ENCODE assay signal across 8 mouse cellular contexts in the genomic region with DNA sequence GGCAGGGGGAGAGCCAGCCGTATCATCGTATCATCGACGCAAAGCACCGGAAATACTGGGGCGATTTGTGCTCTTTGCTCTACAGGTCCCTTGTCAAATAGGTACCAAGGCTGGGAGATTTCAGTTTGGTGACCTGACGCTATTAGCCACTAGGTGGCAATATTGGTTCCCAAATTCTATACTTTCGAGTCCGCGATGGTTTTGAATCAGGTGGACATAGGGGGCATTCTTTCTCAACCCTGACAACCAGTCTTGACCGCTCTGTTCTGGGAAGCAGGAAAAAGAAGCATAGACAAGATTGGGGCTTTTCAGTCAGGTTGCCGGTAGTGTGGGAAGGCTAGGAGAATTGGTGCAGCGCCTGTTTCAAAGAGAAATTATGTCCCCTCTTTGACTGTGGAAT. TPM values are rescaled to one million over a fixed set of nuclear protein-coding genes. Genes with fewer than 3 reads are reported as not detected.
A peak's percentile ranks its signal among the peaks of the same experiment; 100 is the strongest.
DNase-seq lines count a peak whose midpoint lies in the region; ATAC-seq and TF ChIP-seq lines count a peak whose summit lies in the region.

No protein-coding gene starts in this region.

- no peak overlapping the region for H3K27ac ChIP-seq in brown adipose tissue, adult 24 weeks (replicated peaks; ENCODE audit: low read depth, low read length)
- H3K27ac ChIP-seq in heart, postnatal 0 days (ENCODE audit: low read depth) = no peak overlapping the region
- no peak overlapping the region for H3K27ac ChIP-seq in liver, embryonic 14.5 days
- H3K27ac ChIP-seq in neural tube, embryonic 11.5 days (ENCODE audit: low read depth, low read length) = no peak overlapping the region
- H3K27ac ChIP-seq in stomach, embryonic 16.5 days (ENCODE audit: low read length) = no peak overlapping the region

- no peaks in the 10 kb centered on the region for H3K36me3 ChIP-seq in heart, postnatal 0 days (replicated peaks; ENCODE audit: control insufficient read depth, insufficient read depth, low read length)
- H3K36me3 ChIP-seq in liver, embryonic 14.5 days (replicated peaks; ENCODE audit: control insufficient read depth, insufficient read depth, low read depth) = no peaks in the 10 kb centered on the region
- no peaks in the 10 kb centered on the region for H3K36me3 ChIP-seq in neural tube, embryonic 11.5 days (ENCODE audit: control insufficient read depth, insufficient read depth, low read length)
- H3K36me3 ChIP-seq in stomach, embryonic 16.5 days (ENCODE audit: control insufficient read depth, insufficient read depth, low read length) = no peaks in the 10 kb centered on the region

- no peak for TF ChIP-seq EP300 in heart, postnatal 0 days (IDR thresholded peaks at IDR 0.05; ENCODE audit: low read depth)
- no peak for TF ChIP-seq EP300 in liver, embryonic 14.5 days (IDR thresholded peaks at IDR 0.05; ENCODE audit: low read depth)

- H3K27me3 ChIP-seq in heart, postnatal 0 days (ENCODE audit: control insufficient read depth, insufficient read depth, low read length) = 0 out of 2 replicates have a peak, but pooled peaks cover 3% of the 10 kb centered on the region
- peaks cover 3% of the 10 kb centered on the region; the same call in 1 of the 2 replicates for H3K27me3 ChIP-seq in liver, embryonic 14.5 days (ENCODE audit: control insufficient read depth, insufficient read depth, low read length)
- H3K27me3 ChIP-seq in neural tube, embryonic 11.5 days (ENCODE audit: control insufficient read depth, insufficient read depth, low read length) = no peaks in the 10 kb centered on the region
- H3K27me3 ChIP-seq in stomach, embryonic 16.5 days (ENCODE audit: control insufficient read depth, insufficient read depth, low read length) = no peaks in the 10 kb centered on the region

- WGBS in heart, postnatal 0 days = 1% methylated on average over 13 of the region's 13 CpGs
- WGBS in liver, embryonic 14.5 days (ENCODE audit: insufficient replicate concordance) = under 1% methylated on average over 13 of the region's 13 CpGs
- 2% methylated on average over 13 of the region's 13 CpGs for WGBS in neural tube, embryonic 11.5 days
- under 1% methylated on average over 13 of the region's 13 CpGs for WGBS in stomach, embryonic 16.5 days

- H3K9me3 ChIP-seq in heart, postnatal 0 days (replicated peaks; ENCODE audit: control insufficient read depth, low read length) = no peaks in the 10 kb centered on the region
- H3K9me3 ChIP-seq in liver, embryonic 14.5 days (ENCODE audit: control insufficient read depth, low read length) = no peaks in the 10 kb centered on the region
- no peaks in the 10 kb centered on the region for H3K9me3 ChIP-seq in neural tube, embryonic 11.5 days (ENCODE audit: control insufficient read depth, low read length)
- H3K9me3 ChIP-seq in stomach, embryonic 16.5 days (replicated peaks; ENCODE audit: control insufficient read depth, low read length) = no peaks in the 10 kb centered on the region

- TF ChIP-seq CTCF in heart, postnatal 0 days (IDR thresholded peaks at IDR 0.05; ENCODE audit: low read depth) = peak; percentile 87
- TF ChIP-seq CTCF in liver, embryonic 14.5 days (IDR thresholded peaks at IDR 0.05; ENCODE audit: low read depth) = peak; percentile 82

- H3K4me2 ChIP-seq in heart, postnatal 0 days (ENCODE audit: low read depth, low read length) = peak overlapping the region; percentile 69
- H3K4me2 ChIP-seq in liver, embryonic 14.5 days (ENCODE audit: low read depth) = peak overlapping the region; percentile 78
- peak overlapping the region; percentile 46 for H3K4me2 ChIP-seq in neural tube, embryonic 11.5 days (ENCODE audit: low read depth)
- H3K4me2 ChIP-seq in stomach, embryonic 16.5 days (ENCODE audit: low read depth, low read length) = peak overlapping the region; percentile 70

- H3K4me3 ChIP-seq in brown adipose tissue, adult 24 weeks (ENCODE audit: insufficient read depth, low read depth, low read length) = peak overlapping the region; percentile 56
- peak overlapping the region; percentile 38 for H3K4me3 ChIP-seq in heart, postnatal 0 days (ENCODE audit: low read depth, low read length)
- peak overlapping the region; percentile 41 to 46; a peak in 3 of 4 replicates for H3K4me3 ChIP-seq in liver, embryonic 14.5 days (ENCODE audit: insufficient read depth in 1 of 2, low read depth in 2 of 2, low read length in 2 of 2)
- H3K4me3 ChIP-seq in neural tube, embryonic 11.5 days (ENCODE audit: low read depth, low read length) = peak overlapping the region; percentile 24
- H3K4me3 ChIP-seq in stomach, embryonic 16.5 days (replicated peaks; ENCODE audit: low read length) = peak overlapping the region; percentile 43

- H3K4me1 ChIP-seq in brown adipose tissue, adult 24 weeks (ENCODE audit: control insufficient read depth, insufficient read depth, insufficient read length, low read length) = no peaks in the 10 kb centered on the region
- no peaks in the 10 kb centered on the region for H3K4me1 ChIP-seq in heart, postnatal 0 days (ENCODE audit: control insufficient read depth, insufficient read depth)
- H3K4me1 ChIP-seq in liver, embryonic 14.5 days (replicated peaks; ENCODE audit: control insufficient read depth in 2 of 2, insufficient read depth in 2 of 2, low read length in 1 of 2) = peaks cover 0 to 11% of the 10 kb centered on the region in 2 experiments; a peak in 1 of 4 replicates
- H3K4me1 ChIP-seq in neural tube, embryonic 11.5 days (ENCODE audit: control insufficient read depth, insufficient read depth, low read length) = no peaks in the 10 kb centered on the region
- H3K4me1 ChIP-seq in stomach, embryonic 16.5 days (ENCODE audit: control insufficient read depth, insufficient read depth, low read length) = no peaks in the 10 kb centered on the region

- ATAC-seq in erythroid progenitor cell, adult 5-6 weeks (replicated peaks; ENCODE audit: low FRiP score, poor library complexity, severe bottlenecking) = peak; percentile 79
- ATAC-seq in heart, postnatal 0 days (ENCODE audit: insufficient read depth, low read depth) = peak; percentile 39
- peak; percentile 21; the same call in 1 of the 2 replicates for ATAC-seq in liver, embryonic 14.5 days (ENCODE audit: insufficient read depth)
- ATAC-seq in neural tube, embryonic 11.5 days (ENCODE audit: insufficient read depth, low FRiP score, low TSS enrichment) = peak; percentile 13; the same call in 1 of the 2 replicates
- ATAC-seq in stomach, embryonic 16.5 days (ENCODE audit: insufficient read depth, low FRiP score) = peak; percentile 45; the same call in 1 of the 2 replicates

- H3K9ac ChIP-seq in heart, postnatal 0 days (replicated peaks; ENCODE audit: low read depth, low read length) = no peak overlapping the region
- no peak overlapping the region for H3K9ac ChIP-seq in liver, embryonic 14.5 days (replicated peaks)
- no peak overlapping the region for H3K9ac ChIP-seq in neural tube, embryonic 11.5 days (ENCODE audit: low read length)
- H3K9ac ChIP-seq in stomach, embryonic 16.5 days (ENCODE audit: low read length) = no peak overlapping the region; the same call in 1 of the 2 replicates

- peak; percentile 91 for DNase-seq in ES-CJ7 (ENCODE audit: low read depth, low spot score)
- DNase-seq in heart, postnatal 0 days (ENCODE audit: low spot score) = peak; percentile 80
- DNase-seq in kidney, postnatal 36 days = peak; percentile 76 to 84
- peak; percentile 64 to 77 (median 76) for DNase-seq in liver, embryonic 14.5 days (ENCODE audit: low read depth in 3 of 3, low spot score in 3 of 3)
- peak; percentile 80 for DNase-seq in neural tube, embryonic 11.5 days (ENCODE audit: low spot score)

RNA-seq across cellular contexts. Expression of gene Cebpe, which starts 2.1 kb away (rescaled TPM):
- polyA plus RNA-seq in brown adipose tissue, adult 24 weeks (2012; ENCODE audit: insufficient read depth, insufficient read length, missing spikeins) = not detected in 2 replicates
- total RNA-seq in erythroid progenitor cell, adult 5-6 weeks (2015; ENCODE audit: low replicate concordance) = 14.7 and 25.9 TPM in 2 replicates
- 9.4 and 12.4 TPM in 2 replicates for total RNA-seq in erythroid progenitor cell, adult 5-6 weeks (2017; ENCODE audit: low replicate concordance)
- not detected in 2 replicates for total RNA-seq in heart, postnatal 0 days (2014; rRNA removed; ENCODE audit: low replicate concordance)
- polyA plus RNA-seq in heart, postnatal 0 days (2015; fragmentation: Nextera tagmentation; extraction: Ambion mirVana) = not detected in 2 replicates
- 5.4 and 6.3 TPM in 2 replicates for polyA plus RNA-seq in liver, embryonic 14.5 days (2012; rRNA removed)
- 4.3 and 5.1 TPM in 2 replicates for polyA plus RNA-seq in liver, embryonic 14.5 days (2014; fragmentation: Nextera tagmentation; extraction: Ambion mirVana)
- 0.26 TPM in 1 of 2 replicates, not detected in the other for polyA plus RNA-seq in neural tube, embryonic 11.5 days (2014; fragmentation: Nextera tagmentation; extraction: Ambion mirVana)
- 0.88 and 1.2 TPM in 2 replicates for polyA plus RNA-seq in stomach, embryonic 16.5 days (2015; fragmentation: Nextera tagmentation; extraction: Ambion mirVana)

RNA-seq across cellular contexts. Expression of gene Gm29776, which starts 15.5 kb away (rescaled TPM):
- polyA plus RNA-seq in brown adipose tissue, adult 24 weeks (2012; ENCODE audit: insufficient read depth, insufficient read length, missing spikeins) = not detected in 2 replicates
- total RNA-seq in erythroid progenitor cell, adult 5-6 weeks (2015; ENCODE audit: low replicate concordance) = not detected in 2 replicates
- total RNA-seq in erythroid progenitor cell, adult 5-6 weeks (2017; ENCODE audit: low replicate concordance) = not detected in 2 replicates
- total RNA-seq in heart, postnatal 0 days (2014; rRNA removed; ENCODE audit: low replicate concordance) = not detected in 2 replicates
- 0.10 and 0.11 TPM in 2 replicates for polyA plus RNA-seq in heart, postnatal 0 days (2015; fragmentation: Nextera tagmentation; extraction: Ambion mirVana)
- polyA plus RNA-seq in liver, embryonic 14.5 days (2012; rRNA removed) = 0.01 and 0.03 TPM in 2 replicates
- polyA plus RNA-seq in liver, embryonic 14.5 days (2014; fragmentation: Nextera tagmentation; extraction: Ambion mirVana) = 0.06 TPM in 1 of 2 replicates, not detected in the other
- polyA plus RNA-seq in neural tube, embryonic 11.5 days (2014; fragmentation: Nextera tagmentation; extraction: Ambion mirVana) = 0.16 and 0.30 TPM in 2 replicates
- polyA plus RNA-seq in stomach, embryonic 16.5 days (2015; fragmentation: Nextera tagmentation; extraction: Ambion mirVana) = 0.15 and 0.19 TPM in 2 replicates

RNA-seq across cellular contexts. Expression of gene Acin1, which starts 27.4 kb away (rescaled TPM):
- 47.2 and 50.6 TPM in 2 replicates for polyA plus RNA-seq in brown adipose tissue, adult 24 weeks (2012; ENCODE audit: insufficient read depth, insufficient read length, missing spikeins)
- total RNA-seq in erythroid progenitor cell, adult 5-6 weeks (2015; ENCODE audit: low replicate concordance) = 153 and 270 TPM in 2 replicates
- total RNA-seq in erythroid progenitor cell, adult 5-6 weeks (2017; ENCODE audit: low replicate concordance) = 381 and 431 TPM in 2 replicates
- 54.8 and 69.7 TPM in 2 replicates for total RNA-seq in heart, postnatal 0 days (2014; rRNA removed; ENCODE audit: low replicate concordance)
- polyA plus RNA-seq in heart, postnatal 0 days (2015; fragmentation: Nextera tagmentation; extraction: Ambion mirVana) = 56.0 and 57.5 TPM in 2 replicates
- polyA plus RNA-seq in liver, embryonic 14.5 days (2012; rRNA removed) = 43.5 and 64.5 TPM in 2 replicates
- polyA plus RNA-seq in liver, embryonic 14.5 days (2014; fragmentation: Nextera tagmentation; extraction: Ambion mirVana) = 43.2 and 47.9 TPM in 2 replicates
- 118 and 122 TPM in 2 replicates for polyA plus RNA-seq in neural tube, embryonic 11.5 days (2014; fragmentation: Nextera tagmentation; extraction: Ambion mirVana)
- polyA plus RNA-seq in stomach, embryonic 16.5 days (2015; fragmentation: Nextera tagmentation; extraction: Ambion mirVana) = 89.1 and 101 TPM in 2 replicates

RNA-seq across cellular contexts. Expression of gene 1700123O20Rik, which starts 28.1 kb away (rescaled TPM):
- polyA plus RNA-seq in brown adipose tissue, adult 24 weeks (2012; ENCODE audit: insufficient read depth, insufficient read length, missing spikeins) = 33.3 and 43.1 TPM in 2 replicates
- 45.7 and 46.9 TPM in 2 replicates for total RNA-seq in erythroid progenitor cell, adult 5-6 weeks (2015; ENCODE audit: low replicate concordance)
- total RNA-seq in erythroid progenitor cell, adult 5-6 weeks (2017; ENCODE audit: low replicate concordance) = 16.3 and 29.4 TPM in 2 replicates
- 15.4 and 27.8 TPM in 2 replicates for total RNA-seq in heart, postnatal 0 days (2014; rRNA removed; ENCODE audit: low replicate concordance)
- 39.1 and 40.8 TPM in 2 replicates for polyA plus RNA-seq in heart, postnatal 0 days (2015; fragmentation: Nextera tagmentation; extraction: Ambion mirVana)
- polyA plus RNA-seq in liver, embryonic 14.5 days (2012; rRNA removed) = 29.6 and 33.6 TPM in 2 replicates
- 39.9 and 42.8 TPM in 2 replicates for polyA plus RNA-seq in liver, embryonic 14.5 days (2014; fragmentation: Nextera tagmentation; extraction: Ambion mirVana)
- 94.3 and 103 TPM in 2 replicates for polyA plus RNA-seq in neural tube, embryonic 11.5 days (2014; fragmentation: Nextera tagmentation; extraction: Ambion mirVana)
- polyA plus RNA-seq in stomach, embryonic 16.5 days (2015; fragmentation: Nextera tagmentation; extraction: Ambion mirVana) = 68.3 and 76.6 TPM in 2 replicates

Comparison
In these comparisons a context has a peak if more than half of its experiments do, and no peak if none do; other contexts are left out.
1. ATAC-seq: peak in every context shown above with its lines; median percentile 79 in erythroid progenitor cell, adult 5-6 weeks; 45 in stomach, embryonic 16.5 days; 39 in heart, postnatal 0 days; 21 in liver, embryonic 14.5 days; 13 in neural tube, embryonic 11.5 days.